Mouse (Mus musculus) CH12.LX (cell line): ENCODE results near the gene Ncbp1.

Experiments
- CTCF ChIP-seq, 2 experiments: IDR thresholded peaks in 1 of 2; conservative IDR thresholded peaks in 1 of 2; 2 replicates each; pipeline ENCODE4 v1.5.1; 2011 to 2012; ENCODE audit warnings: low read depth in 2 of 2, low read length in 2 of 2, improper control_type of control experiment in 1 of 2, inconsistent platforms in 1 of 2, mild to moderate bottlenecking in 1 of 2, moderate library complexity in 1 of 2
- ELF1 ChIP-seq: IDR thresholded peaks from 2 replicates; pipeline ENCODE4 v1.6.1; 2014; ENCODE audit warnings: low read depth, mild to moderate bottlenecking, inconsistent platforms, low read length, improper control_type of control experiment
- EP300 ChIP-seq: IDR thresholded peaks from 2 replicates; pipeline ENCODE4 v1.6.1; 2011; ENCODE audit warnings: low read length, improper control_type of control experiment
- KAT2A ChIP-seq: IDR thresholded peaks from 2 replicates; pipeline ENCODE4 v1.6.1; 2012; ENCODE audit warnings: low read length, improper control_type of control experiment, inconsistent platforms; ENCODE audit not compliant: insufficient replicate concordance
- MAX ChIP-seq: IDR thresholded peaks from 2 replicates; pipeline ENCODE4 v1.6.1; 2011; ENCODE audit warnings: low read length, improper control_type of control experiment
- MEF2A ChIP-seq: IDR thresholded peaks from 2 replicates; pipeline ENCODE4 v1.6.1; 2014; ENCODE audit warnings: low read depth, mild to moderate bottlenecking, inconsistent platforms, low read length, improper control_type of control experiment, borderline replicate concordance
- MXI1 ChIP-seq: IDR thresholded peaks from 2 replicates; pipeline ENCODE4 v1.6.1; 2011; ENCODE audit warnings: mild to moderate bottlenecking, low read depth, low read length, improper control_type of control experiment
- POLR2AphosphoS2 ChIP-seq: IDR thresholded peaks from 2 replicates; pipeline ENCODE4 v1.6.1; 2011; ENCODE audit warnings: low read depth, low read length, improper control_type of control experiment
- TCF12 ChIP-seq: IDR thresholded peaks from 2 replicates; pipeline ENCODE4 v1.6.1; 2014; ENCODE audit warnings: low read depth, mild to moderate bottlenecking, inconsistent platforms, low read length, improper control_type of control experiment
- USF1 ChIP-seq: IDR thresholded peaks from 2 replicates; pipeline ENCODE4 v1.6.1; 2014; ENCODE audit warnings: low read depth, mild to moderate bottlenecking, inconsistent platforms, low read length, improper control_type of control experiment
- ZC3H11A ChIP-seq: IDR thresholded peaks from 2 replicates; pipeline ENCODE4 v1.6.1; 2012; ENCODE audit warnings: low read depth, mild to moderate bottlenecking, inconsistent platforms, low read length, improper control_type of control experiment

DNA sequence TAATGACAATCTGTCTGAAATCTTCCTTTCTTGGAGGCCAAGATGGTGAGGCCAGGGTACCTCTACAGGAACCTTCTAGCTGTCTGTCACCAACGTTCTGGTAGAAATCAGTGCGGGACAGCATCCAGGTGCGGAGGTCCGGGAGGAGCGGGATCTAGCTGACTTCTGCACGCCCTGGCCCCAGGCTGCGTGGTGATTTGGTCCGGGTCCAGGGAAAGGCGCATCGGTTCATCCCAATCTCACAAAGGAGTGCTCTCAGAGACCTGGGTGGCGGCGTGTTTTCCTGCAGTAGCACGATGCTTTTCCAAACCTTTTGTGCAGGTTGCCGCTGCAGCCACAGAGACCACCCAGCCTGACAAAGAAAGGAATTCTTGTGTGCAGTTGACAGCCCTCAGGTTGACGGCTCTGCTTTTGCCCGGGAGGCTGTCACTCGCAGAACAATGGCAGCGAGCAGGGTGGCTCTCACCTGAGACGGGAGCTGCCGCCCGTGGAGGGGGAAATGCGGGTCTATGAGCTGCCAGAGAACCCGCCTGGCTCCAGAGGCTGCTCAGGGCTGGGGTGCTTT is 64.2 kb downstream of the Ncbp1 start:
- TF ChIP-seq ELF1 (no peak), CTCF (conservative IDR thresholded peaks at IDR 0.05 in 1 of 2, IDR thresholded peaks at IDR 0.05 in 1 of 2; ENCODE audit: low read depth in 2 of 2, low read length in 2 of 2) (no peak), ZC3H11A (no peak), EP300 (no peak), KAT2A (no peak), MEF2A (no peak), POLR2AphosphoS2 (no peak), MAX (no peak), TCF12 (no peak), USF1 (no peak), MXI1 (no peak)
